27 mouse cellular contexts compared by ENCODE assay signal in genomic region chr13:114619416-114619815, GRCm38 (mm10).
A peak's percentile ranks its signal among the peaks of the same experiment; 100 is the strongest.
DNase-seq lines count a peak whose midpoint lies in the region; ATAC-seq and TF ChIP-seq lines count a peak whose summit lies in the region.
"Had no signal": no experiment of that assay in that cellular context is flagged by ENCODE, and none has a peak within 500 bp of the region (broad histone marks: within the 10 kb centered on the region; RNA-seq: fewer than 3 reads in every experiment).

No protein-coding gene starts in this region.

- peak; percentile 46 for DNase-seq in lung, embryonic 14.5 days
- no peak for DNase-seq in lung, postnatal 0 days (ENCODE audit: low spot score)
- peak; percentile 36 for DNase-seq in adipocyte (ENCODE audit: low spot score)
- peak; percentile 49 to 50 for DNase-seq in adrenal gland, postnatal 36 days
- DNase-seq in forebrain, postnatal 0 days: no peak
- DNase-seq in cerebellum, adult 9-11 months: no peak
- DNase-seq: B cell, adult 2 months; cerebellum, adult 2 months; cerebellum, postnatal 25 days; gastrocnemius, adult 2 months; heart, postnatal 10 days; kidney, adult 18-20 months; kidney, postnatal 4 days; thymus, postnatal 4 days had no signal

- no peak overlapping the region for H3K4me2 ChIP-seq in lung, embryonic 14.5 days
- H3K4me2 ChIP-seq in lung, postnatal 0 days (replicated peaks; ENCODE audit: low read depth, low read length): no peak overlapping the region
- H3K4me2 ChIP-seq in forebrain, postnatal 0 days (ENCODE audit: low read depth): no peak overlapping the region
- H3K4me2 ChIP-seq in forebrain, embryonic 16.5 days (ENCODE audit: low read length): no peak overlapping the region
- H3K4me2 ChIP-seq: embryonic facial prominence, embryonic 15.5 days; forebrain, embryonic 12.5 days; heart, embryonic 13.5 days; hindbrain, embryonic 15.5 days; limb, embryonic 13.5 days; liver, embryonic 11.5 days; midbrain, embryonic 13.5 days had no signal

- no peak for TF ChIP-seq CTCF in lung, embryonic 14.5 days (IDR thresholded peaks at IDR 0.05; ENCODE audit: low read depth)
- no peak for TF ChIP-seq CTCF in lung, postnatal 0 days (IDR thresholded peaks at IDR 0.05)
- no peak for TF ChIP-seq CTCF in forebrain, postnatal 0 days (IDR thresholded peaks at IDR 0.05; ENCODE audit: low read depth)

- H3K36me3 ChIP-seq in lung, embryonic 14.5 days (ENCODE audit: insufficient read depth): no peaks in the 10 kb centered on the region
- H3K36me3 ChIP-seq in lung, postnatal 0 days (ENCODE audit: insufficient read depth, low read length): no peaks in the 10 kb centered on the region
- no peaks in the 10 kb centered on the region for H3K36me3 ChIP-seq in forebrain, postnatal 0 days (ENCODE audit: insufficient read depth)
- H3K36me3 ChIP-seq in forebrain, embryonic 16.5 days (ENCODE audit: control insufficient read depth, insufficient read depth): no peaks in the 10 kb centered on the region
- H3K36me3 ChIP-seq: embryonic facial prominence, embryonic 10.5 days; embryonic facial prominence, embryonic 15.5 days; forebrain, embryonic 12.5 days; heart, embryonic 13.5 days; hindbrain, embryonic 15.5 days; limb, embryonic 13.5 days; midbrain, embryonic 13.5 days had no signal

- H3K9me3 ChIP-seq in lung, embryonic 14.5 days (ENCODE audit: low read depth, low read length): no peaks in the 10 kb centered on the region
- no peaks in the 10 kb centered on the region for H3K9me3 ChIP-seq in lung, postnatal 0 days (ENCODE audit: low read length)
- H3K9me3 ChIP-seq in forebrain, postnatal 0 days (ENCODE audit: low read length): no peaks in the 10 kb centered on the region
- H3K9me3 ChIP-seq in forebrain, embryonic 16.5 days (ENCODE audit: control insufficient read depth, low read length): no peaks in the 10 kb centered on the region
- H3K9me3 ChIP-seq: embryonic facial prominence, embryonic 10.5 days; embryonic facial prominence, embryonic 15.5 days; forebrain, embryonic 12.5 days; heart, embryonic 13.5 days; hindbrain, embryonic 15.5 days; limb, embryonic 13.5 days; midbrain, embryonic 13.5 days had no signal

- no peak for TF ChIP-seq EP300 in lung, postnatal 0 days (IDR thresholded peaks at IDR 0.05)

- no peaks in the 10 kb centered on the region for H3K27me3 ChIP-seq in lung, embryonic 14.5 days (ENCODE audit: insufficient read depth, low read length)
- no peaks in the 10 kb centered on the region for H3K27me3 ChIP-seq in lung, postnatal 0 days (replicated peaks; ENCODE audit: insufficient read depth, low read length)
- H3K27me3 ChIP-seq in forebrain, postnatal 0 days (ENCODE audit: insufficient read depth, low read length): no peaks in the 10 kb centered on the region
- no peaks in the 10 kb centered on the region for H3K27me3 ChIP-seq in forebrain, embryonic 16.5 days (replicated peaks; ENCODE audit: control insufficient read depth, insufficient read depth, low read length)
- H3K27me3 ChIP-seq: CH12.LX; embryonic facial prominence, embryonic 15.5 days; forebrain, embryonic 12.5 days; heart, embryonic 13.5 days; hindbrain, embryonic 15.5 days; limb, embryonic 13.5 days; midbrain, embryonic 13.5 days had no signal

- H3K4me3 ChIP-seq in lung, embryonic 14.5 days (ENCODE audit: low read depth, low read length): no peak overlapping the region
- no peak overlapping the region for H3K4me3 ChIP-seq in lung, postnatal 0 days (ENCODE audit: low read depth, low read length)
- H3K4me3 ChIP-seq in forebrain, postnatal 0 days (ENCODE audit: low read depth, low read length): no peak overlapping the region
- no peak overlapping the region for H3K4me3 ChIP-seq in forebrain, embryonic 16.5 days (replicated peaks; ENCODE audit: low read length)
- H3K4me3 ChIP-seq: embryonic facial prominence, embryonic 10.5 days; embryonic facial prominence, embryonic 15.5 days; forebrain, embryonic 12.5 days; gastrocnemius, adult 2 months; heart, embryonic 13.5 days; hindbrain, embryonic 15.5 days; limb, embryonic 13.5 days; midbrain, embryonic 13.5 days had no signal

- no peak overlapping the region for H3K9ac ChIP-seq in lung, embryonic 14.5 days
- no peak overlapping the region for H3K9ac ChIP-seq in lung, postnatal 0 days (replicated peaks; ENCODE audit: low read depth)
- H3K9ac ChIP-seq in forebrain, postnatal 0 days: no peak overlapping the region
- no peak overlapping the region for H3K9ac ChIP-seq in forebrain, embryonic 16.5 days (replicated peaks; ENCODE audit: low read depth, low read length)
- H3K9ac ChIP-seq: embryonic facial prominence, embryonic 15.5 days; forebrain, embryonic 12.5 days; heart, embryonic 13.5 days; hindbrain, embryonic 15.5 days; limb, embryonic 13.5 days; midbrain, embryonic 13.5 days had no signal

- WGBS in lung, embryonic 14.5 days: 72% methylated on average over 4 of the region's 4 CpGs
- 88% methylated on average over 4 of the region's 4 CpGs for WGBS in lung, postnatal 0 days
- 89% methylated on average over 4 of the region's 4 CpGs for WGBS in forebrain, postnatal 0 days
- WGBS in forebrain, embryonic 16.5 days: 84% methylated on average over 4 of the region's 4 CpGs

- no peak for ATAC-seq in lung, embryonic 14.5 days (ENCODE audit: insufficient read depth)
- no peak for ATAC-seq in lung, postnatal 0 days
- ATAC-seq in forebrain, postnatal 0 days: no peak
- no peak for ATAC-seq in forebrain, embryonic 16.5 days
- ATAC-seq: inflammation-experienced regulatory T-cells, adult 6 months; midbrain, embryonic 13.5 days had no signal

- no peak overlapping the region for H3K27ac ChIP-seq in lung, embryonic 14.5 days (ENCODE audit: low read depth)
- no peak overlapping the region for H3K27ac ChIP-seq in lung, postnatal 0 days (ENCODE audit: low read length)
- H3K27ac ChIP-seq in forebrain, postnatal 0 days (ENCODE audit: low read depth, low read length): no peak overlapping the region
- no peak overlapping the region for H3K27ac ChIP-seq in forebrain, embryonic 16.5 days (ENCODE audit: low read length)
- H3K27ac ChIP-seq: embryonic facial prominence, embryonic 10.5 days; embryonic facial prominence, embryonic 15.5 days; forebrain, embryonic 12.5 days; gastrocnemius, adult 2 months; heart, embryonic 13.5 days; hindbrain, embryonic 15.5 days; kidney, postnatal 0 days; limb, embryonic 13.5 days; macrophage; midbrain, embryonic 13.5 days had no signal

- no peaks in the 10 kb centered on the region for H3K4me1 ChIP-seq in lung, embryonic 14.5 days (ENCODE audit: insufficient read depth)
- H3K4me1 ChIP-seq in lung, postnatal 0 days (ENCODE audit: insufficient read depth, low read depth, low read length): no peaks in the 10 kb centered on the region
- no peaks in the 10 kb centered on the region for H3K4me1 ChIP-seq in forebrain, postnatal 0 days (ENCODE audit: insufficient read depth)
- no peaks in the 10 kb centered on the region for H3K4me1 ChIP-seq in forebrain, embryonic 16.5 days (replicated peaks; ENCODE audit: control insufficient read depth, insufficient read depth, low read length)
- H3K4me1 ChIP-seq: embryonic facial prominence, embryonic 10.5 days; embryonic facial prominence, embryonic 15.5 days; forebrain, embryonic 12.5 days; heart, embryonic 13.5 days; hindbrain, embryonic 15.5 days; limb, embryonic 13.5 days; midbrain, embryonic 13.5 days had no signal

Comparison
In these comparisons a context has a peak if more than half of its experiments do, and no peak if none do; other contexts are left out.
1. DNase-seq: peak in lung, embryonic 14.5 days (single experiment), adipocyte (single experiment) and adrenal gland, postnatal 36 days (2 of 2); none in lung, postnatal 0 days (single experiment), forebrain, postnatal 0 days (single experiment) and cerebellum, adult 9-11 months (single experiment).